In genomic region chr11:19253605-19254004, GRCm38 (mm10) we compare ENCODE assay signal across 28 mouse cellular contexts.
"Had no signal": no experiment of that assay in that cellular context is flagged by ENCODE, and none has a peak within 500 bp of the region (broad histone marks: within the 10 kb centered on the region; RNA-seq: fewer than 3 reads in every experiment).

No protein-coding gene starts in this region.

- H3K4me2 ChIP-seq: embryonic facial prominence, embryonic 12.5 days; embryonic facial prominence, embryonic 13.5 days; embryonic facial prominence, embryonic 15.5 days; forebrain, embryonic 12.5 days; forebrain, embryonic 13.5 days; forebrain, embryonic 15.5 days had no signal

- H3K9me3 ChIP-seq: embryonic facial prominence, embryonic 10.5 days; embryonic facial prominence, embryonic 12.5 days; embryonic facial prominence, embryonic 13.5 days; embryonic facial prominence, embryonic 15.5 days; forebrain, embryonic 10.5 days; forebrain, embryonic 12.5 days; forebrain, embryonic 13.5 days; forebrain, embryonic 15.5 days had no signal

- H3K9ac ChIP-seq: embryonic facial prominence, embryonic 12.5 days; embryonic facial prominence, embryonic 13.5 days; embryonic facial prominence, embryonic 15.5 days; forebrain, embryonic 12.5 days; forebrain, embryonic 13.5 days; forebrain, embryonic 15.5 days; forebrain, postnatal 0 days had no signal

- H3K4me1 ChIP-seq: embryonic facial prominence, embryonic 15.5 days; forebrain, embryonic 12.5 days; forebrain, embryonic 13.5 days; forebrain, embryonic 15.5 days had no signal

- H3K36me3 ChIP-seq: embryonic facial prominence, embryonic 10.5 days; embryonic facial prominence, embryonic 12.5 days; embryonic facial prominence, embryonic 13.5 days; embryonic facial prominence, embryonic 15.5 days; forebrain, embryonic 10.5 days; forebrain, embryonic 12.5 days; forebrain, embryonic 15.5 days had no signal

- ATAC-seq: forebrain, embryonic 13.5 days; forebrain, embryonic 14.5 days; forebrain, embryonic 15.5 days; forebrain, embryonic 16.5 days; forebrain, postnatal 0 days had no signal

- H3K27me3 ChIP-seq: embryonic facial prominence, embryonic 12.5 days; embryonic facial prominence, embryonic 13.5 days; embryonic facial prominence, embryonic 15.5 days; forebrain, embryonic 12.5 days; forebrain, embryonic 15.5 days had no signal

- H3K27ac ChIP-seq: embryonic facial prominence, embryonic 10.5 days; embryonic facial prominence, embryonic 12.5 days; embryonic facial prominence, embryonic 13.5 days; embryonic facial prominence, embryonic 15.5 days; forebrain, embryonic 10.5 days; forebrain, embryonic 12.5 days; forebrain, embryonic 13.5 days; forebrain, embryonic 15.5 days; gastrocnemius, adult 2 months; heart, adult 2 months had no signal

- DNase-seq: cerebellum, adult 8-10 months; cerebellum, adult 9-10 months; cerebellum, adult 9-11 months; cerebellum, postnatal 10 days; cerebellum, postnatal 14 days; cerebellum, postnatal 25 days; cerebellum, postnatal 36 days; embryo, embryonic 11 days; forebrain, postnatal 0 days; gastrocnemius, adult 2 months; gastrocnemius, postnatal 10 days; gastrocnemius, postnatal 14 days; gastrocnemius, postnatal 25 days; gastrocnemius, postnatal 36 days; heart, adult 11 months; heart, adult 18-20 months; heart, adult 2 months had no signal

- H3K4me3 ChIP-seq: embryonic facial prominence, embryonic 10.5 days; embryonic facial prominence, embryonic 12.5 days; embryonic facial prominence, embryonic 13.5 days; embryonic facial prominence, embryonic 15.5 days; erythroblast, embryonic 14.5 days; forebrain, embryonic 10.5 days; forebrain, embryonic 12.5 days; forebrain, embryonic 13.5 days; forebrain, embryonic 15.5 days; gastrocnemius, adult 2 months; heart, adult 2 months had no signal
